Mouse (Mus musculus) stomach, postnatal 0 days (tissue): ENCODE measurements around the gene Ubl3.

Experiments
- CTCF ChIP-seq: IDR thresholded peaks from 2 replicates; pipeline ENCODE4 v1.5.1; 2016; ENCODE audit warnings: antibody characterized with exemption, low read depth, mild to moderate bottlenecking, moderate library complexity
- EP300 ChIP-seq: optimal IDR thresholded peaks from 2 replicates; pipeline ENCODE3; 2016; ENCODE audit warnings: antibody characterized with exemption

DNA sequence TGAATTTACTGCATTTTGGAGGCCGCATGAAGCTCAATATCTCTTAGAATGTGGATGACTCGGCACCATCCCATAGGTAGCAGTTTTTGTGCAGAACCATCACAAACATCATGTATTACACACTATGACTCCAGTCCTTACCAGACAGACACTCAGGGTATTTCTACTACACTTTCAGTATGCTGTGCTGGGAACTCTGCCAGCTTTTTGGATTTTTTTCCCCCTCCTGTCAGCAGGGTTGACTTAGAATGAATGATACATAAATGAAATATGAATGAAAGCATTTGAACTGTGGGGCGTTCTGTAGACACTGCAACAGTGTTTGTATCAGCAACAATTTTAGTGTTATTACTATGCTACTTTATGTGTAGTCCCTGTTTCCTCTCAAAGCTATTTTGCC, 17.9 kb downstream of the Ubl3 start:
- TF ChIP-seq CTCF (no peak), EP300 (no peak)
